Mouse (Mus musculus) midbrain, embryonic 15.5 days (tissue): ENCODE measurements at regions not wholly inside any gene's neighbourhood (a gene's known extent, or its start where the extent isn't known, plus 50 kb on each side); places are given as distances from the start of the nearest gene placed in this dataset.
A peak's percentile ranks its signal among the peaks of the same experiment; 100 is the strongest.

Experiments used
- ATAC-seq: fragments of 200-750 bp; cut with Nextera tagmentation; replicated peaks from 2 replicates; pipeline ENCODE4 v1.8.0; 2017; ENCODE audit warnings: moderate TSS enrichment
- H3K27ac ChIP-seq: fragments of 300-500 bp; sonication (generic); 2 replicates; pipeline ENCODE4 v1.5.1; 2015; ENCODE audit warnings: mild to moderate bottlenecking, inconsistent platforms
- H3K27me3 ChIP-seq: fragments of 300-500 bp; sonication (generic); replicated peaks from 2 replicates; pipeline ENCODE4 v1.6.1; 2015; ENCODE audit warnings: inconsistent platforms
- H3K36me3 ChIP-seq: fragments of 300-500 bp; sonication (generic); replicated peaks from 2 replicates; pipeline ENCODE4 v1.6.1; 2015; ENCODE audit warnings: inconsistent platforms
- H3K4me1 ChIP-seq: fragments of 300-500 bp; sonication (generic); 2 replicates; pipeline ENCODE4 v1.6.1; 2015; ENCODE audit warnings: inconsistent platforms
- H3K4me2 ChIP-seq: fragments of 300-500 bp; sonication (generic); 2 replicates; pipeline ENCODE4 v1.6.1; 2015; ENCODE audit warnings: inconsistent platforms, mild to moderate bottlenecking, moderate library complexity
- H3K4me3 ChIP-seq: fragments of 300-500 bp; sonication (generic); 2 replicates; pipeline ENCODE4 v1.5.1; 2015; ENCODE audit warnings: mild to moderate bottlenecking, inconsistent platforms
- H3K9ac ChIP-seq: fragments of 300-500 bp; sonication (generic); 2 replicates; pipeline ENCODE4 v1.6.1; 2015; ENCODE audit warnings: mild to moderate bottlenecking, inconsistent platforms
- H3K9me3 ChIP-seq: fragments of 300-500 bp; sonication (generic); 2 replicates; pipeline ENCODE4 v1.6.1; 2016; ENCODE audit warnings: inconsistent platforms
- WGBS: fragments of 180-500 bp; shearing (Covaris S2); methylation state at CpG from one replicate; pipeline ENCODE4 v1.1.7; 2015; ENCODE audit warnings: mixed read lengths; 5-methylcytosine and 5-hydroxymethylcytosine counted together

GRCm38 (mm10) chr1:35653119-35653956 is 414.9 kb upstream of the Hs6st1 start:
- no peaks in the 10 kb centered on the region for H3K9me3 ChIP-seq
- 47% methylated on average over 13 of the region's 13 CpGs for WGBS
- ATAC-seq = peak; percentile 30; the same call in 1 of the 2 replicates
- H3K4me2 ChIP-seq = no peak overlapping the region
- 0 out of 2 replicates have a peak, but pooled peaks cover 6% of the 10 kb centered on the region for H3K4me1 ChIP-seq
- H3K36me3 ChIP-seq = no peaks in the 10 kb centered on the region
- no peak overlapping the region for H3K4me3 ChIP-seq
- no peak overlapping the region for H3K9ac ChIP-seq
- no peak overlapping the region for H3K27ac ChIP-seq
- H3K27me3 ChIP-seq = no peaks in the 10 kb centered on the region

- Histone ChIP-seq H3K9ac (no peak overlapping the region), H3K4me3 (no peak overlapping the region), H3K4me1 (no peaks in the 10 kb centered on the region), H3K27ac (no peak overlapping the region), H3K9me3 (no peaks in the 10 kb centered on the region), H3K27me3 (no peaks in the 10 kb centered on the region), H3K4me2 (no peak overlapping the region), H3K36me3 (no peaks in the 10 kb centered on the region)
- 85% methylated on average over 4 of the region's 4 CpGs for WGBS
- no peak for ATAC-seq
Measured at GRCm38 (mm10) chr1:35663006-35663405, 405.2 kb upstream of the Hs6st1 start.

- Histone ChIP-seq H3K9me3 (no peaks in the 10 kb centered on the region), H3K4me2 (no peak overlapping the region), H3K4me1 (no peaks in the 10 kb centered on the region), H3K9ac (no peak overlapping the region), H3K27ac (no peak overlapping the region), H3K4me3 (no peak overlapping the region), H3K27me3 (no peaks in the 10 kb centered on the region), H3K36me3 (no peaks in the 10 kb centered on the region)
- WGBS = 85% methylated on average over 4 of the region's 4 CpGs
- ATAC-seq = no peak
Measured at GRCm38 (mm10) chr1:35673524-35673923, 394.7 kb upstream of the Hs6st1 start.

- WGBS = 85% methylated on average over 1 of the region's 1 CpGs
- no peaks in the 10 kb centered on the region for H3K27me3 ChIP-seq
- no peaks in the 10 kb centered on the region for H3K36me3 ChIP-seq
- no peaks in the 10 kb centered on the region for H3K4me1 ChIP-seq
- no peaks in the 10 kb centered on the region for H3K9me3 ChIP-seq
- ATAC-seq = no peak
- no peak overlapping the region for H3K27ac ChIP-seq
- no peak overlapping the region for H3K4me3 ChIP-seq
- no peak overlapping the region for H3K4me2 ChIP-seq
- no peak overlapping the region for H3K9ac ChIP-seq
Measured at GRCm38 (mm10) chr1:35673992-35674391, 394.2 kb upstream of the Hs6st1 start.

- 72% methylated on average over 8 of the region's 8 CpGs for WGBS
- no peak overlapping the region for H3K4me3 ChIP-seq
- no peaks in the 10 kb centered on the region for H3K9me3 ChIP-seq
- ATAC-seq = no peak
- H3K36me3 ChIP-seq = no peaks in the 10 kb centered on the region
- no peak overlapping the region for H3K9ac ChIP-seq
- H3K27me3 ChIP-seq = no peaks in the 10 kb centered on the region
- H3K4me1 ChIP-seq = 0 out of 2 replicates have a peak, but pooled peaks cover 2% of the 10 kb centered on the region
- no peak overlapping the region for H3K27ac ChIP-seq
- H3K4me2 ChIP-seq = no peak overlapping the region
Measured at GRCm38 (mm10) chr1:35682511-35682949, 385.7 kb upstream of the Hs6st1 start.

- ATAC-seq = 0 out of 2 replicates have a peak, but pooled peaks have one; percentile 35
- H3K4me1 ChIP-seq = peaks cover 2% of the 10 kb centered on the region; the same call in 1 of the 2 replicates
- no peak overlapping the region for H3K4me2 ChIP-seq
- no peaks in the 10 kb centered on the region for H3K9me3 ChIP-seq
- H3K36me3 ChIP-seq = no peaks in the 10 kb centered on the region
- H3K9ac ChIP-seq = no peak overlapping the region
- no peak overlapping the region for H3K27ac ChIP-seq
- no peaks in the 10 kb centered on the region for H3K27me3 ChIP-seq
- no peak overlapping the region for H3K4me3 ChIP-seq
- 43% methylated on average over 6 of the region's 6 CpGs for WGBS
Measured at GRCm38 (mm10) chr1:35685651-35686050, 382.5 kb upstream of the Hs6st1 start.

GRCm38 (mm10) chr1:35694349-35694748 is 373.9 kb upstream of the Hs6st1 start:
- no peaks in the 10 kb centered on the region for H3K36me3 ChIP-seq
- peaks cover 15% of the 10 kb centered on the region for H3K4me1 ChIP-seq
- H3K27ac ChIP-seq = peak overlapping the region; percentile 42; the same call in 1 of the 2 replicates
- no peaks in the 10 kb centered on the region for H3K27me3 ChIP-seq
- no peak overlapping the region for H3K4me3 ChIP-seq
- no peak overlapping the region for H3K9ac ChIP-seq
- whole genome bisulfite sequencing = 17% methylated on average over 3 of the region's 3 CpGs
- H3K9me3 ChIP-seq = no peaks in the 10 kb centered on the region
- ATAC-seq = no peak
- H3K4me2 ChIP-seq = no peak overlapping the region

GRCm38 (mm10) chr1:35694775-35695591 is 373.2 kb upstream of the Hs6st1 start:
- no peak overlapping the region for H3K9ac ChIP-seq
- no peaks in the 10 kb centered on the region for H3K27me3 ChIP-seq
- no peaks in the 10 kb centered on the region for H3K9me3 ChIP-seq
- peak overlapping the region; percentile 24; the same call in 1 of the 2 replicates for H3K4me2 ChIP-seq
- H3K27ac ChIP-seq = peak overlapping the region; percentile 42; the same call in 1 of the 2 replicates
- peaks cover 15% of the 10 kb centered on the region for H3K4me1 ChIP-seq
- peak; percentile 75 for ATAC-seq
- H3K4me3 ChIP-seq = no peak overlapping the region
- H3K36me3 ChIP-seq = no peaks in the 10 kb centered on the region
- 13% methylated on average over 15 of the region's 15 CpGs for WGBS

- Histone ChIP-seq H3K4me2 (no peak overlapping the region; the same call in 1 of the 2 replicates), H3K27ac (peak overlapping the region; percentile 37; the same call in 1 of the 2 replicates), H3K9me3 (no peaks in the 10 kb centered on the region), H3K4me1 (peaks cover 15% of the 10 kb centered on the region), H3K36me3 (no peaks in the 10 kb centered on the region), H3K9ac (no peak overlapping the region), H3K27me3 (no peaks in the 10 kb centered on the region), H3K4me3 (no peak overlapping the region)
- no peak for ATAC-seq
- 8% methylated on average over 4 of the region's 4 CpGs for WGBS
Measured at GRCm38 (mm10) chr1:35697218-35697617, 371.0 kb upstream of the Hs6st1 start.

- Histone ChIP-seq H3K27ac (peak overlapping the region; percentile 37), H3K9ac (no peak overlapping the region), H3K4me2 (no peak overlapping the region), H3K4me1 (peaks cover 15% of the 10 kb centered on the region), H3K4me3 (no peak overlapping the region), H3K36me3 (no peaks in the 10 kb centered on the region), H3K9me3 (no peaks in the 10 kb centered on the region), H3K27me3 (no peaks in the 10 kb centered on the region)
- 0 out of 2 replicates have a peak, but pooled peaks have one; percentile 50 for ATAC-seq
- WGBS = 6% methylated on average over 10 of the region's 10 CpGs
Measured at GRCm38 (mm10) chr1:35697834-35698500, 370.2 kb upstream of the Hs6st1 start.

GRCm38 (mm10) chr1:35702585-35702984 is 365.6 kb upstream of the Hs6st1 start:
- H3K36me3 ChIP-seq = no peaks in the 10 kb centered on the region
- no peak for ATAC-seq
- no peaks in the 10 kb centered on the region for H3K9me3 ChIP-seq

GRCm38 (mm10) chr1:35706336-35706735 is 361.9 kb upstream of the Hs6st1 start:
- Histone ChIP-seq H3K9ac (no peak overlapping the region), H3K4me1 (no peaks in the 10 kb centered on the region), H3K4me2 (no peak overlapping the region), H3K27me3 (no peaks in the 10 kb centered on the region), H3K36me3 (no peaks in the 10 kb centered on the region), H3K27ac (no peak overlapping the region), H3K4me3 (no peak overlapping the region), H3K9me3 (no peaks in the 10 kb centered on the region)
- ATAC-seq = no peak
- WGBS = 89% methylated on average over 6 of the region's 6 CpGs

More at GRCm38 (mm10) chr1:35702585-35702984, 365.6 kb upstream of the Hs6st1 start:
- Histone ChIP-seq H3K27me3 (no peaks in the 10 kb centered on the region), H3K4me2 (no peak overlapping the region), H3K4me1 (peaks cover 6% of the 10 kb centered on the region; the same call in 1 of the 2 replicates), H3K4me3 (no peak overlapping the region), H3K9ac (no peak overlapping the region), H3K27ac (no peak overlapping the region)
- 81% methylated on average over 1 of the region's 1 CpGs for WGBS
